Mouse (Mus musculus): ENCODE data around the gene Atp2b1.

- TF ChIP-seq POLR2A (IDR thresholded peaks at IDR 0.05; ENCODE audit: borderline replicate concordance, insufficient read depth, low read length) = no peak
- no peak for TF ChIP-seq CTCF (IDR thresholded peaks at IDR 0.05; ENCODE audit: borderline replicate concordance, insufficient read depth, low read depth, low read length)
Measured at GRCm38 (mm10) chr10:99046756-99047550, 132.7 kb downstream of the Atp2b1 start.

All from cerebellum, adult 2 months (tissue).